ENCODE assay signal across 17 mouse cellular contexts in the genomic region with DNA sequence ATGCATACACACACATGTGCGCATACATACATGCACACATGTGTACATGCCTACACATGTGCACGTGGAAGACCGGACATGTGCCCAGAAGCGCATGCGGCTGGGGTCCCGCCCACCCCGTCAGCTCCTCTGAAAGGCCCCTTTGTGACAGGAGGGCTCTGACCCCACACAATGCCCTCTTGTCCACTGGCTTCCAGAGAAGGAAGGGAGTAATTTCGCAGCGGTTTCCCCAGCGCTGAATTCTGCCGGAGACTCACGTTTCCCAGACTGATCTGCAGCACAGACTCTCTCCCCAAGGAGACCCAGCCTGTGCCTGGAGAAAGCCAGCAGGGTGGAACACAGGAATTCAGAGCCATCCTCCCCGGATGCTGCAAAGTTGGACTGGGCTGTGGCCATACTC. TPM values are rescaled to one million over a fixed set of nuclear protein-coding genes. Genes with fewer than 3 reads are reported as not detected.
DNase-seq lines count a peak whose midpoint lies in the region; ATAC-seq lines count a peak whose summit lies in the region.
"Had no signal": no experiment of that assay in that cellular context is flagged by ENCODE, and none has a peak within 500 bp of the region (broad histone marks: within the 10 kb centered on the region; RNA-seq: fewer than 3 reads in every experiment).

No protein-coding gene starts in this region.

- 30% methylated on average over 13 of the region's 13 CpGs for WGBS in embryonic facial prominence, embryonic 15.5 days
- WGBS in kidney, embryonic 14.5 days: 48% methylated on average over 13 of the region's 13 CpGs

- no peaks in the 10 kb centered on the region for H3K9me3 ChIP-seq in embryonic facial prominence, embryonic 15.5 days (replicated peaks)
- no peaks in the 10 kb centered on the region for H3K9me3 ChIP-seq in kidney, embryonic 14.5 days (ENCODE audit: control insufficient read depth, low read length)
- H3K9me3 ChIP-seq: liver, embryonic 12.5 days had no signal

- DNase-seq in layer of hippocampus, adult 9-11 months: peak; percentile 11
- no peak for DNase-seq in layer of hippocampus, postnatal 10 days (ENCODE audit: low spot score in 2 of 2)
- DNase-seq in embryo, embryonic 11 days: peak; percentile 68
- DNase-seq in neural tube, embryonic 10.5 days (ENCODE audit: extremely low spot score, low spot score): peak; percentile 38
- no peak for DNase-seq in ovary, postnatal 36 days (ENCODE audit: low spot score)
- DNase-seq: adrenal gland, postnatal 25 days; cerebellum, adult 11 months; gastrocnemius, adult 2 months; heart, adult 2 months had no signal

- H3K4me3 ChIP-seq in embryonic facial prominence, embryonic 15.5 days (replicated peaks): no peak overlapping the region
- no peak overlapping the region for H3K4me3 ChIP-seq in kidney, embryonic 14.5 days (ENCODE audit: low read length)
- H3K4me3 ChIP-seq: gastrocnemius, adult 2 months; heart, adult 2 months; liver, embryonic 12.5 days; megakaryocyte, embryonic 14.5 days had no signal

- peaks cover 47% of the 10 kb centered on the region for H3K27me3 ChIP-seq in embryonic facial prominence, embryonic 15.5 days
- peaks cover 40% of the 10 kb centered on the region for H3K27me3 ChIP-seq in kidney, embryonic 14.5 days (ENCODE audit: control insufficient read depth, insufficient read depth, low read length)

- H3K4me1 ChIP-seq in embryonic facial prominence, embryonic 15.5 days: peaks cover 17% of the 10 kb centered on the region
- no peaks in the 10 kb centered on the region for H3K4me1 ChIP-seq in kidney, embryonic 14.5 days (ENCODE audit: control insufficient read depth, insufficient read depth, low read length)
- H3K4me1 ChIP-seq: liver, embryonic 12.5 days; megakaryocyte, embryonic 14.5 days had no signal

- no peak for ATAC-seq in embryonic facial prominence, embryonic 15.5 days (ENCODE audit: insufficient number of reproducible peaks, low FRiP score, low TSS enrichment, low read depth)
- no peak for ATAC-seq in kidney, embryonic 14.5 days (ENCODE audit: low FRiP score, low TSS enrichment)
- ATAC-seq: inflammation-experienced regulatory T-cells, adult 6 months; liver, embryonic 12.5 days had no signal

- H3K27ac ChIP-seq in embryonic facial prominence, embryonic 15.5 days (replicated peaks): 0 out of 2 replicates have a peak overlapping the region, but pooled peaks have one; percentile 34
- H3K27ac ChIP-seq in kidney, embryonic 14.5 days (ENCODE audit: low read depth, low read length): no peak overlapping the region
- H3K27ac ChIP-seq: gastrocnemius, adult 2 months; heart, adult 2 months; kidney, postnatal 0 days; liver, embryonic 12.5 days had no signal

- no peak overlapping the region for H3K9ac ChIP-seq in embryonic facial prominence, embryonic 15.5 days
- no peak overlapping the region for H3K9ac ChIP-seq in kidney, embryonic 14.5 days (ENCODE audit: low read depth, low read length)
- H3K9ac ChIP-seq: liver, embryonic 12.5 days had no signal

- no peaks in the 10 kb centered on the region for H3K36me3 ChIP-seq in embryonic facial prominence, embryonic 15.5 days
- no peaks in the 10 kb centered on the region for H3K36me3 ChIP-seq in kidney, embryonic 14.5 days (ENCODE audit: control insufficient read depth, insufficient read depth, low read length)

- H3K4me2 ChIP-seq in embryonic facial prominence, embryonic 15.5 days (replicated peaks): no peak overlapping the region
- H3K4me2 ChIP-seq in kidney, embryonic 14.5 days (replicated peaks; ENCODE audit: low read depth, low read length): no peak overlapping the region
- H3K4me2 ChIP-seq: liver, embryonic 12.5 days had no signal

RNA-seq across cellular contexts. Expression of a gene that starts 20.5 kb away (rescaled TPM):
- 1 to 10 TPM; 1.3 to 1.4 TPM for total RNA-seq in layer of hippocampus, postnatal 10 days (2021)
- 9.9 and 10.1 TPM in 2 replicates for polyA plus RNA-seq in embryonic facial prominence, embryonic 15.5 days (2015; fragmentation: Nextera tagmentation; extraction: Ambion mirVana)
- polyA plus RNA-seq in kidney, embryonic 14.5 days (2014; fragmentation: Nextera tagmentation; extraction: Ambion mirVana): 0.74 and 0.93 TPM in 2 replicates
- total RNA-seq: MEL; neutrophil, adult 5-6 weeks had no signal

RNA-seq across cellular contexts. Expression of a gene that starts 44.5 kb away (rescaled TPM):
- 10 to 100 TPM; 28.1 to 29.3 TPM for total RNA-seq in layer of hippocampus, postnatal 10 days (2021)
- 58.2 and 61.3 TPM in 2 replicates for polyA plus RNA-seq in embryonic facial prominence, embryonic 15.5 days (2015; fragmentation: Nextera tagmentation; extraction: Ambion mirVana)
- polyA plus RNA-seq in kidney, embryonic 14.5 days (2014; fragmentation: Nextera tagmentation; extraction: Ambion mirVana): 67.0 and 72.8 TPM in 2 replicates

RNA-seq across cellular contexts. Expression of a gene that starts 52.3 kb away (rescaled TPM):
- 1 to 10 TPM; 1.5 to 2.5 TPM for total RNA-seq in layer of hippocampus, postnatal 10 days (2021)
- 2.3 and 5.6 TPM in 2 replicates for polyA plus RNA-seq in embryonic facial prominence, embryonic 15.5 days (2015; fragmentation: Nextera tagmentation; extraction: Ambion mirVana)
- polyA plus RNA-seq in kidney, embryonic 14.5 days (2014; fragmentation: Nextera tagmentation; extraction: Ambion mirVana): 48.3 and 52.3 TPM in 2 replicates
- total RNA-seq: neutrophil, adult 5-6 weeks had no signal
- polyA plus RNA-seq: inflammation-experienced regulatory T-cells, adult 6 months had no signal

Comparison
In these comparisons a context has a peak if more than half of its experiments do, and no peak if none do; other contexts are left out.
1. DNase-seq: peak in layer of hippocampus, adult 9-11 months (single experiment), embryo, embryonic 11 days (single experiment) and neural tube, embryonic 10.5 days (single experiment); none in layer of hippocampus, postnatal 10 days (0 of 2) and ovary, postnatal 36 days (single experiment).